Mouse (Mus musculus): ENCODE measurements at regions not wholly inside any gene's neighbourhood (a gene's known extent, or its start where the extent isn't known, plus 50 kb on each side); places are given as distances from the start of the nearest gene placed in this dataset.

DNA sequence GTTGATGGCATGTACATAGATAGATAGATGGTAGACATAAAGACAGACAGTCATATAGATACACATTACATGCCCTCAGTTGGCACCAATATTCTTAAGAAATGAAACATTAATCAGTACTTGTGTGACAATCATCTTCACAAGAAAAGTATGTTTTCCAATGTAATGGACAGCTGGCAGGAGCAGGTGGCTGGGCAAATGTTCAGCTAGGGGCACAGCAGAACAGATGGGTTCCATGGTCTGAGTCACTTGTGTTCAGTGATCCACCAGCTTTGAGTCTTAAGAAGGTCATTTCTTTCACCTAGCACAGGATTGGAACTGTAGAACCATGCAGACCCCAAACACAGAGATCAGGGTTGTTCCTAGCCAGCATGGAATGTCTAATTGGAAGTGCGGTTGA, 2631.2 kb upstream of the 5930422O12Rik start:
- H3K36me3 ChIP-seq (ENCODE audit: inconsistent target) = no peaks in the 10 kb centered on the region
- H3K79me2 ChIP-seq (ENCODE audit: inconsistent target) = no peaks in the 10 kb centered on the region
- no peak overlapping the region for H3K27ac ChIP-seq
- no peak overlapping the region for H3K4me3 ChIP-seq (ENCODE audit: inconsistent target)
- 100% methylated on average over 1 of the region's 1 CpGs for WGBS (ENCODE audit: missing documents)

- H3K27ac ChIP-seq = no peak overlapping the region
- WGBS (ENCODE audit: missing documents) = 95% methylated on average over 4 of the region's 5 CpGs
These were observed 2611.5 kb upstream of the 5930422O12Rik start for GRCm38 (mm10) chr8:30817028-30817427.

GRCm38 (mm10) chr8:30822835-30823587, 2605.5 kb upstream of the 5930422O12Rik start:
- WGBS (ENCODE audit: missing documents) = 90% methylated on average over 25 of the region's 25 CpGs
- Histone ChIP-seq H3K36me3 (ENCODE audit: inconsistent target) (no peaks in the 10 kb centered on the region), H3K79me2 (ENCODE audit: inconsistent target) (no peaks in the 10 kb centered on the region), H3K4me3 (ENCODE audit: inconsistent target) (no peak overlapping the region), H3K27ac (no peak overlapping the region)

More at GRCm38 (mm10) chr8:30817028-30817427, 2611.5 kb upstream of the 5930422O12Rik start:
- Histone ChIP-seq H3K79me2 (ENCODE audit: inconsistent target) (no peaks in the 10 kb centered on the region), H3K4me3 (ENCODE audit: inconsistent target) (no peak overlapping the region), H3K36me3 (ENCODE audit: inconsistent target) (no peaks in the 10 kb centered on the region)

GRCm38 (mm10) chr8:30823588-30823938, 2604.9 kb upstream of the 5930422O12Rik start:
- no peak overlapping the region for H3K27ac ChIP-seq
- no peaks in the 10 kb centered on the region for H3K36me3 ChIP-seq (ENCODE audit: inconsistent target)
- H3K4me3 ChIP-seq (ENCODE audit: inconsistent target) = no peak overlapping the region
- no peaks in the 10 kb centered on the region for H3K79me2 ChIP-seq (ENCODE audit: inconsistent target)
- 90% methylated on average over 11 of the region's 11 CpGs for WGBS (ENCODE audit: missing documents)

DNA sequence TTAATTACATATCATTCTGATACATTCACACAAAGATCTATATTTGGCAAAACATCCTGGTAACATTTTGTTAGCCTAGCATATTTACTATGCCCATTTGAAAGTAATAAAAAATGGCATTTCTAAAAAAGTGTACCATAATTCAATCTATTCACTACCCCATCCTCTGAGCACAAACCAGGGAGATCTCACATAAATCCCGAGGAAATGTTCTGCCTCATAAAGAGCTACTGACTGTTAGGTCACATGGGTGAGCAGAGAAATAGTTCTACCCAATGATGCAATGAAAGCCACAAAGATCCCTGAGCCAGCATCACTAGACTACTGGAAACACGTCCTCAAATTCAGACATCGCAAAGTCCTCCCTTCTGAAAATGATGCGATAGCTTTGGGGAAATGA, 2602.5 kb upstream of the 5930422O12Rik start:
- no peaks in the 10 kb centered on the region for H3K36me3 ChIP-seq (ENCODE audit: inconsistent target)
- 85% methylated on average over 4 of the region's 4 CpGs for WGBS (ENCODE audit: missing documents)
- H3K4me3 ChIP-seq (ENCODE audit: inconsistent target) = no peak overlapping the region
- H3K27ac ChIP-seq = no peak overlapping the region
- H3K79me2 ChIP-seq (ENCODE audit: inconsistent target) = no peaks in the 10 kb centered on the region

GRCm38 (mm10) chr8:30838056-30838455, 2590.5 kb upstream of the 5930422O12Rik start:
- H3K36me3 ChIP-seq (ENCODE audit: inconsistent target) = no peaks in the 10 kb centered on the region
- H3K79me2 ChIP-seq (ENCODE audit: inconsistent target) = no peaks in the 10 kb centered on the region
- H3K4me3 ChIP-seq (ENCODE audit: inconsistent target) = no peak overlapping the region
- WGBS (ENCODE audit: missing documents) = 90% methylated on average over 8 of the region's 8 CpGs
- no peak overlapping the region for H3K27ac ChIP-seq

DNA sequence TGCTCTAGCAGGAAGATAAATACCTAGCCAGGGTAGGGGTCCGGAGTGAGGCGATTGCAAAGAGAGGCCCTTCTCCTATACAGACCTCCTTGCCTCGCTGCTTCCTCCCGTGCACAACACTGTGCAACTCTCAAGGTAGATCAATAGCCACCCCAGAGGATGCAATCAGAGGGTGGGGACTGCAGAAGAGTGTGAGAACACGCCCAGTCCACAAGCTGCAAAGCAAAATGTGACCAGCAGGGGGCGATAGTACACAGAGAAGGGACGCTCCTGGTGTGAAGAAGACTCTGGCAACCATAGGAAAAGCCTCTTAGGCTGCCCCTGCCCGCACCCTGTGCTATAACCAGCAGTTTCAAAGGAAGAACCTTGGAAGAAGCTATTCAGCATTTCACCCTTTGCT, 2588.4 kb upstream of the 5930422O12Rik start:
- Histone ChIP-seq H3K36me3 (ENCODE audit: inconsistent target) (no peaks in the 10 kb centered on the region), H3K27ac (no peak overlapping the region), H3K79me2 (ENCODE audit: inconsistent target) (no peaks in the 10 kb centered on the region), H3K4me3 (ENCODE audit: inconsistent target) (no peak overlapping the region)
- 38% methylated on average over 8 of the region's 8 CpGs for WGBS (ENCODE audit: missing documents)

- Histone ChIP-seq H3K27ac (no peak overlapping the region), H3K79me2 (ENCODE audit: inconsistent target) (no peaks in the 10 kb centered on the region), H3K4me3 (ENCODE audit: inconsistent target) (no peak overlapping the region), H3K36me3 (ENCODE audit: inconsistent target) (no peaks in the 10 kb centered on the region)
- 80% methylated on average over 4 of the region's 4 CpGs for whole genome bisulfite sequencing (ENCODE audit: missing documents)
These were observed 2565.5 kb upstream of the 5930422O12Rik start for GRCm38 (mm10) chr8:30863017-30863416.

- 90% methylated on average over 11 of the region's 11 CpGs for WGBS (ENCODE audit: missing documents)
- Histone ChIP-seq H3K79me2 (ENCODE audit: inconsistent target) (no peaks in the 10 kb centered on the region), H3K4me3 (ENCODE audit: inconsistent target) (no peak overlapping the region), H3K27ac (no peak overlapping the region), H3K36me3 (ENCODE audit: inconsistent target) (no peaks in the 10 kb centered on the region)
These were observed 2522.3 kb upstream of the 5930422O12Rik start for GRCm38 (mm10) chr8:30906044-30906695.

DNA sequence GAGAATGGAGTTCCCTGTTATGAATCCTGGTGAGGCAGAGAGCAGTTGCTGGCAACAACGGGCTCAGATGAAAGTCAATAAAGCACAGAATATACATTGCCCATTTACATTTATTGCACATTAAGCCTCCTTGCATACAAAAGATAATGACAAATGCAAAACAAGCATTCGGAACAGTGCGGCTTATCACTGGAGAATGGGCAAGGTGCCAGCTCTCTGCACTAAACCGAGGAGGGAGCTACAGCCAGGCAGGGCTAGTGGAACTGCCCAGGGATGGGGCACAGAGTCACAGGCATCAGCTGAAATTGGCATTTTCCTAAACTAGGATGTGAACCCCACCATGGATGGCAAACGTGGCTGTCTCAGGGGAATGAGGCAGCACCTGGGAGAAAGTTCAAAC, 2514.8 kb upstream of the 5930422O12Rik start:
- Histone ChIP-seq H3K4me3 (ENCODE audit: inconsistent target) (no peak overlapping the region), H3K27ac (no peak overlapping the region), H3K79me2 (ENCODE audit: inconsistent target) (no peaks in the 10 kb centered on the region), H3K36me3 (ENCODE audit: inconsistent target) (no peaks in the 10 kb centered on the region)
- WGBS (ENCODE audit: missing documents) = 90% methylated on average over 5 of the region's 5 CpGs

DNA sequence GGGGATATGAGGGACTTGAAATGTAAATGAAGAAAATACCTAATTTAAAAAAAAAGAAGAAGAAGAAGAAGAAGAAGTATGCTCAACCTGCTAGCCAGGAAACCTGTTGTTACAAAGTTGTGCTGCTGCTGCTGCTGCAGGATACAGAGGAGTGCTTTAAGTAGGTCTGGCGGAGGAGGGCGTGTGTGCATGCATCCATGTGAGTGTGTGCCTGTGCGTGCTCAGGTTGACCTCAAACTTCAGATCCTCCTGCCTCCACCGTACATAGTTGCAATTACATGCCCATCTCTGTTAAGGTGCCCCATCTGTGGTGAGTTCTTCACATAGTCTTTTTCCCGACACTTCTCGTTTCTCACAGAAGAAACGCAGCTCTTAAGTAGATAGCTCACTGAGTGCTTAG, 2513.4 kb upstream of the 5930422O12Rik start:
- Histone ChIP-seq H3K36me3 (ENCODE audit: inconsistent target) (no peaks in the 10 kb centered on the region), H3K4me3 (ENCODE audit: inconsistent target) (no peak overlapping the region), H3K27ac (no peak overlapping the region), H3K79me2 (ENCODE audit: inconsistent target) (no peaks in the 10 kb centered on the region)
- 68% methylated on average over 7 of the region's 7 CpGs for WGBS (ENCODE audit: missing documents)

- Histone ChIP-seq H3K4me3 (ENCODE audit: inconsistent target) (no peak overlapping the region), H3K27ac (no peak overlapping the region), H3K36me3 (ENCODE audit: inconsistent target) (no peaks in the 10 kb centered on the region), H3K79me2 (ENCODE audit: inconsistent target) (no peaks in the 10 kb centered on the region)
- 18% methylated on average over 13 of the region's 13 CpGs for WGBS (ENCODE audit: missing documents)
These were observed 2512.8 kb upstream of the 5930422O12Rik start for GRCm38 (mm10) chr8:30915601-30916171.

- WGBS (ENCODE audit: missing documents) = 12% methylated on average over 12 of the region's 12 CpGs
- H3K36me3 ChIP-seq (ENCODE audit: inconsistent target) = no peaks in the 10 kb centered on the region
- no peak overlapping the region for H3K27ac ChIP-seq
- H3K79me2 ChIP-seq (ENCODE audit: inconsistent target) = no peaks in the 10 kb centered on the region
- H3K4me3 ChIP-seq (ENCODE audit: inconsistent target) = no peak overlapping the region
These were observed 2512.2 kb upstream of the 5930422O12Rik start for GRCm38 (mm10) chr8:30916184-30916751.

GRCm38 (mm10) chr8:30921451-30921850, 2507.1 kb upstream of the 5930422O12Rik start:
- H3K79me2 ChIP-seq (ENCODE audit: inconsistent target) = no peaks in the 10 kb centered on the region
- no peaks in the 10 kb centered on the region for H3K36me3 ChIP-seq (ENCODE audit: inconsistent target)
- 94% methylated on average over 12 of the region's 12 CpGs for WGBS (ENCODE audit: missing documents)
- no peak overlapping the region for H3K27ac ChIP-seq
- no peak overlapping the region for H3K4me3 ChIP-seq (ENCODE audit: inconsistent target)
